Mouse (Mus musculus): ENCODE measurements around the gene Mus81.

The Mus81 gene

GRCm38 (mm10) chr19:5433951-5434350 lies 54.3 kb downstream of the Mus81 start:
- no peak for DNase-seq

DNA sequence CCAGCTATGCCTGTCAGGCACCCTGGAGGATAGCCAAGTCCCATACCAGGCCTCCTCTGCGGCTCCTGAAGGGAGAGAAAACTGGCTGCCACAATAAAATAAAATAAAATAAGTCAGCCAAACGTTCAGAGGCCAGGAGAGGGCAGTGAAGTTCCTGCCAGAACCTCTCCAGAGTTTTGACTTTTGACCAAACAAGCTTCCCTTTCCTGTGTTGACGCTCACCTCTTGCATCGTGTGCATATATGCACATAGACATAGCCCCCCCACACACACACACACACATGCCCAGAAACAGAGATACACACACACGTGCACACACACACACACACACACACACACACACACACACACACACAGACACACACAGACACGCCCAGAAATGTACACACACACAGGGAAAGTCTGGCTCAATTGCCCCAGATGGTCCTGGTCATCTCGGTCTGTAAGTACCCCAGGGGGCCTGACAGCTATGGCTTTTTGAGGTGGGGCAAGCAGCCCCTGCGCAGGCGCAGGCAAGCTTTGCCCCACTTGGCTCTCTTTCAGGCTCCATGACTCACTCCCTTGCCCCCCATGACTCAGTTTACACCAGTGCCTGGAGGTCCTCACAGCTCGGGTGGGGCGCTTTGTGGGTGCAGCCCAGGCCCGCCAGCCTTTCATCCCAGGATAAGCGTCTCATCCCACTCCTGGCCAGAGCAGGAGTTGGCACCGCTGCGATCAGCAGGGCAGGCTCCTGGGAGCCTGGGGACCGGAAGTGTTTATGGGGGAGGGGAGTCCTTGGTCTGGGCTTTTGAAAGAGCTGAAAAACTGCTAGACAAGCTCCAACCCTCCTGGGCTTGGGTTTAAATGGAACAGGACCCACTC lies 55.0 kb downstream of the Mus81 start:
- no peak for DNase-seq
